Mouse (Mus musculus) stomach, embryonic 16.5 days (tissue): ENCODE measurements around the gene Atp6v1e1. TPM values are rescaled to one million over a fixed set of nuclear protein-coding genes. Genes with fewer than 3 reads are reported as not detected.

Experiments
- ATAC-seq: fragments of 200-750 bp; cut with Nextera tagmentation; 2 replicates; pipeline ENCODE4 v1.8.0; 2017; ENCODE audit warnings: moderate number of reproducible peaks, moderate TSS enrichment; ENCODE audit not compliant: insufficient read depth, low FRiP score
- H3K27ac ChIP-seq: fragments of 300-500 bp; sonication (generic); 2 replicates; pipeline ENCODE4 v1.5.1; 2014; ENCODE audit warnings: low read length
- H3K27me3 ChIP-seq: fragments of 300-500 bp; sonication (generic); 2 replicates; pipeline ENCODE4 v1.6.1; 2014; ENCODE audit warnings: low read length, control low read depth, mixed read lengths; ENCODE audit not compliant: control insufficient read depth, insufficient read depth
- H3K36me3 ChIP-seq: fragments of 300-500 bp; sonication (generic); 2 replicates; pipeline ENCODE4 v1.6.1; 2014; ENCODE audit warnings: low read length; ENCODE audit not compliant: control insufficient read depth, insufficient read depth
- H3K4me1 ChIP-seq: fragments of 300-500 bp; sonication (generic); 2 replicates; pipeline ENCODE4 v1.6.1; 2014; ENCODE audit warnings: low read length, control low read depth, mixed read lengths; ENCODE audit not compliant: control insufficient read depth, insufficient read depth
- H3K4me2 ChIP-seq: fragments of 300-500 bp; sonication (generic); 2 replicates; pipeline ENCODE4 v1.6.1; 2014; ENCODE audit warnings: low read depth, low read length, mixed read lengths
- H3K4me3 ChIP-seq: fragments of 300-500 bp; sonication (generic); replicated peaks from 2 replicates; pipeline ENCODE4 v1.5.1; 2014; ENCODE audit warnings: mild to moderate bottlenecking, low read length
- H3K9ac ChIP-seq: fragments of 300-500 bp; sonication (generic); 2 replicates; pipeline ENCODE4 v1.6.1; 2014; ENCODE audit warnings: low read length
- H3K9me3 ChIP-seq: fragments of 300-500 bp; sonication (generic); replicated peaks from 2 replicates; pipeline ENCODE4 v1.6.1; 2016; ENCODE audit warnings: low read length, control low read depth; ENCODE audit not compliant: control insufficient read depth
- WGBS: fragments of 180-500 bp; shearing (Covaris S2); extraction: QIAGEN DNeasy Blood & Tissue Kit; methylation state at CpG from one replicate; pipeline ENCODE4 v1.1.7; 2014; 5-methylcytosine and 5-hydroxymethylcytosine counted together
- polyA plus RNA-seq: library from polyadenylated mRNA; unstranded; fragments of >200 nt; fragmentation: Nextera tagmentation; extraction: Ambion mirVana; gene quantifications from 2 replicates; pipeline ENCODE4 v1.2.1, GENCODE M21; 2015

Gene Atp6v1e1
- polyA plus RNA-seq, 1 experiment from 2014 or later: 163 TPM

- ATAC-seq: no peak
- no peaks in the 10 kb centered on the region for H3K36me3 ChIP-seq
Measured at GRCm38 (mm10) chr6:120840258-120840657, 17.7 kb upstream of the Atp6v1e1 start.

GRCm38 (mm10) chr6:120837152-120837530, 14.5 kb upstream of the Atp6v1e1 start:
- H3K4me1 ChIP-seq: peaks cover 7% of the 10 kb centered on the region; the same call in 1 of the 2 replicates

More at GRCm38 (mm10) chr6:120840258-120840657, 17.7 kb upstream of the Atp6v1e1 start:
- H3K9ac ChIP-seq: no peak overlapping the region
- 95% methylated on average over 7 of the region's 7 CpGs for WGBS
- no peak overlapping the region for H3K4me3 ChIP-seq
- H3K4me2 ChIP-seq: no peak overlapping the region
- H3K27ac ChIP-seq: no peak overlapping the region
- no peaks in the 10 kb centered on the region for H3K9me3 ChIP-seq
- peaks cover 7% of the 10 kb centered on the region; the same call in 1 of the 2 replicates for H3K4me1 ChIP-seq
- no peaks in the 10 kb centered on the region for H3K27me3 ChIP-seq

GRCm38 (mm10) chr6:120836389-120837151, 14.0 kb upstream of the Atp6v1e1 start:
- 2% methylated on average over 37 of the region's 37 CpGs for WGBS
- H3K4me3 ChIP-seq: peak overlapping the region; percentile 95
- peak; percentile 63 for ATAC-seq

More at GRCm38 (mm10) chr6:120837152-120837530, 14.5 kb upstream of the Atp6v1e1 start:
- H3K4me3 ChIP-seq: peak overlapping the region; percentile 95
- no peaks in the 10 kb centered on the region for H3K9me3 ChIP-seq
- no peaks in the 10 kb centered on the region for H3K27me3 ChIP-seq
- H3K27ac ChIP-seq: peak overlapping the region; percentile 97
- peak overlapping the region; percentile 99 for H3K9ac ChIP-seq
- peak overlapping the region; percentile 77 for H3K4me2 ChIP-seq
- no peak for ATAC-seq
- WGBS: 20% methylated on average over 1 of the region's 1 CpGs
- H3K36me3 ChIP-seq: no peaks in the 10 kb centered on the region

GRCm38 (mm10) chr6:120835474-120836374, 13.1 kb upstream of the Atp6v1e1 start, which contains the start of gene Bcl2l13:
Bcl2l13 (plus strand) TSS chr6:120836212.
- Histone ChIP-seq H3K27ac (peak within 1 kb of the TSS; percentile 97), H3K27me3 (no peaks in the 10 kb centered on the region), H3K4me2 (peak within 1 kb of the TSS; percentile 77), H3K36me3 (no peaks in the 10 kb centered on the region), H3K9me3 (no peaks in the 10 kb centered on the region), H3K4me3 (peak within 1 kb of the TSS; percentile 95), H3K9ac (peak within 1 kb of the TSS; percentile 99), H3K4me1 (peaks cover 11% of the 10 kb centered on the region)
- 3% methylated on average over 40 of the region's 40 CpGs for WGBS
- peak; percentile 94 for ATAC-seq

More at GRCm38 (mm10) chr6:120836389-120837151, 14.0 kb upstream of the Atp6v1e1 start:
- Histone ChIP-seq H3K9ac (peak overlapping the region; percentile 99), H3K36me3 (no peaks in the 10 kb centered on the region), H3K27ac (peak overlapping the region; percentile 97), H3K4me1 (peaks cover 7% of the 10 kb centered on the region; the same call in 1 of the 2 replicates), H3K9me3 (no peaks in the 10 kb centered on the region), H3K27me3 (no peaks in the 10 kb centered on the region), H3K4me2 (peak overlapping the region; percentile 77)

- Histone ChIP-seq H3K4me2 (no peak overlapping the region; the same call in 1 of the 2 replicates), H3K27ac (no peak overlapping the region), H3K9ac (no peak overlapping the region), H3K36me3 (no peaks in the 10 kb centered on the region), H3K4me1 (peaks cover 11% of the 10 kb centered on the region), H3K27me3 (no peaks in the 10 kb centered on the region), H3K9me3 (no peaks in the 10 kb centered on the region), H3K4me3 (no peak overlapping the region)
- ATAC-seq: no peak
- 59% methylated on average over 4 of the region's 4 CpGs for WGBS
Measured at GRCm38 (mm10) chr6:120834766-120835321, 12.3 kb upstream of the Atp6v1e1 start.

- H3K9me3 ChIP-seq: no peaks in the 10 kb centered on the region
- no peak overlapping the region for H3K9ac ChIP-seq
- no peak overlapping the region for H3K4me2 ChIP-seq
- peaks cover 10% of the 10 kb centered on the region for H3K4me1 ChIP-seq
- no peak overlapping the region for H3K4me3 ChIP-seq
- H3K27ac ChIP-seq: peak overlapping the region; percentile 55
- 56% methylated on average over 4 of the region's 4 CpGs for WGBS
- H3K36me3 ChIP-seq: no peaks in the 10 kb centered on the region
- ATAC-seq: no peak
- no peaks in the 10 kb centered on the region for H3K27me3 ChIP-seq
Measured at GRCm38 (mm10) chr6:120832097-120832496, 9.5 kb upstream of the Atp6v1e1 start.

- Histone ChIP-seq H3K9me3 (no peaks in the 10 kb centered on the region), H3K36me3 (no peaks in the 10 kb centered on the region), H3K4me1 (peaks cover 9% of the 10 kb centered on the region), H3K9ac (no peak overlapping the region), H3K27ac (peak overlapping the region; percentile 33; the same call in 1 of the 2 replicates), H3K27me3 (no peaks in the 10 kb centered on the region), H3K4me3 (no peak overlapping the region), H3K4me2 (no peak overlapping the region)
- no peak for ATAC-seq
- WGBS: 43% methylated on average over 4 of the region's 4 CpGs
Measured at GRCm38 (mm10) chr6:120830866-120831608, 8.4 kb upstream of the Atp6v1e1 start.

- no peaks in the 10 kb centered on the region for H3K9me3 ChIP-seq
- H3K27ac ChIP-seq: no peak overlapping the region
- H3K27me3 ChIP-seq: no peaks in the 10 kb centered on the region
- H3K36me3 ChIP-seq: no peaks in the 10 kb centered on the region
- H3K4me3 ChIP-seq: no peak overlapping the region
- ATAC-seq: no peak
- no peak overlapping the region for H3K4me2 ChIP-seq
- H3K9ac ChIP-seq: no peak overlapping the region
- WGBS: 65% methylated on average over 1 of the region's 1 CpGs
- peaks cover 4% of the 10 kb centered on the region; the same call in 1 of the 2 replicates for H3K4me1 ChIP-seq
Measured at GRCm38 (mm10) chr6:120830056-120830455, 7.5 kb upstream of the Atp6v1e1 start.
